Mouse (Mus musculus) small intestine, adult 2 months (tissue): ENCODE results near the gene Alyref.

Source experiments
- CTCF ChIP-seq: fragments of 200-500 bp; IDR thresholded peaks from 2 replicates; pipeline ENCODE4 v1.5.1; 2012; ENCODE audit warnings: low read depth, mild to moderate bottlenecking, control low read depth, inconsistent platforms, low read length, moderate library complexity, mixed read lengths; ENCODE audit not compliant: insufficient replicate concordance, insufficient read length; ENCODE audit errors: extremely low read depth
- POLR2A ChIP-seq: fragments of 200-500 bp; IDR thresholded peaks from 2 replicates; pipeline ENCODE4 v1.6.1; 2012; ENCODE audit warnings: low read depth, mild to moderate bottlenecking, control low read depth, inconsistent platforms, low read length, moderate library complexity

DNA sequence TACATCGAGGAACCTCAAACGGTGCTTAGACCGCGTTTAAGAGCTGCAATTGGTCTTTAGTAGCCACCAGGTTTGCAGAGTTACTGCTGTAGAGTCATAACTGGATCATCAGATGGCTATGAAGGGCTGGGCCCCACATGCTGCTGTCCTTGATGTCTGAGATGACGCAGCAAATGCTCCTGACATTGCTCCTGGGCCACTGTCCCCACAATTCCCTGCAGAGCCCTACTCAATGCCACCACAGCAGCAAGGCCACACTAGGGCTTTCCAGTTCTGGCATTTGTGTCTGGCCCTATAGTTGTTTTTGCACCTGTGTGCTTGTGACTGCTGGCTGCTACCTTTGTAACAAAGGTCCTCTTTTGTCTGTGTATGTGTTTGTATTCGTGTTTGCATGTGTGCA, 24.6 kb upstream of the Alyref start:
- no peak for TF ChIP-seq POLR2A
- no peak for TF ChIP-seq CTCF
